Mouse (Mus musculus) neural tube, embryonic 11.5 days (tissue): ENCODE results near the gene Vax2. TPM values are rescaled to one million over a fixed set of nuclear protein-coding genes. Genes with fewer than 3 reads are reported as not detected.

Experiments
- ATAC-seq: fragments of 200-750 bp; cut with Nextera tagmentation; 2 replicates; pipeline ENCODE4 v1.8.0; 2017; ENCODE audit warnings: moderate number of reproducible peaks, mild to moderate bottlenecking, moderate TSS enrichment, moderate library complexity; ENCODE audit not compliant: insufficient read depth, low FRiP score, low TSS enrichment
- DNase-seq: peaks from one replicate; pipeline ENCODE4 v3.0.0-alpha.2; 2015; ENCODE audit warnings: low spot score
- H3K27ac ChIP-seq: fragments of 300-500 bp; sonication (generic); 2 replicates; pipeline ENCODE4 v1.5.1; 2014; ENCODE audit warnings: low read depth, mild to moderate bottlenecking, low read length
- H3K27me3 ChIP-seq: fragments of 300-500 bp; sonication (generic); 2 replicates; pipeline ENCODE4 v1.6.1; 2014; ENCODE audit warnings: mild to moderate bottlenecking, low read length, mixed read lengths; ENCODE audit not compliant: control insufficient read depth, insufficient read depth
- H3K36me3 ChIP-seq: fragments of 300-500 bp; sonication (generic); 2 replicates; pipeline ENCODE4 v1.6.1; 2014; ENCODE audit warnings: mild to moderate bottlenecking, low read length, moderate library complexity, mixed read lengths; ENCODE audit not compliant: control insufficient read depth, insufficient read depth
- H3K4me1 ChIP-seq: fragments of 300-500 bp; sonication (generic); 2 replicates; pipeline ENCODE4 v1.6.1; 2014; ENCODE audit warnings: low read length, mixed read lengths; ENCODE audit not compliant: control insufficient read depth, insufficient read depth
- H3K4me2 ChIP-seq: fragments of 300-500 bp; sonication (generic); 2 replicates; pipeline ENCODE4 v1.6.1; 2014; ENCODE audit warnings: low read depth, mild to moderate bottlenecking, moderate library complexity
- H3K4me3 ChIP-seq: fragments of 300-500 bp; sonication (generic); 2 replicates; pipeline ENCODE4 v1.5.1; 2014; ENCODE audit warnings: low read depth, low read length
- H3K9ac ChIP-seq: fragments of 300-500 bp; sonication (generic); 2 replicates; pipeline ENCODE4 v1.6.1; 2014; ENCODE audit warnings: mild to moderate bottlenecking, low read length
- H3K9me3 ChIP-seq: fragments of 300-500 bp; sonication (generic); 2 replicates; pipeline ENCODE4 v1.6.1; 2016; ENCODE audit warnings: low read length; ENCODE audit not compliant: control insufficient read depth
- WGBS: fragments of 180-500 bp; shearing (Covaris S2); extraction: QIAGEN DNeasy Blood & Tissue Kit; methylation state at CpG from one replicate; pipeline ENCODE4 v1.1.7; 2014; 5-methylcytosine and 5-hydroxymethylcytosine counted together
- polyA plus RNA-seq: library from polyadenylated mRNA; unstranded; fragments of >200 nt; fragmentation: Nextera tagmentation; extraction: Ambion mirVana; gene quantifications from 2 replicates; pipeline ENCODE4 v1.2.1, GENCODE M21; 2014

Gene Vax2
- polyA plus RNA-seq, 1 experiment from 2014 or later = not detected

GRCm38 (mm10) chr6:83704701-83705100 lies 6.4 kb upstream of the Vax2 start:
- Histone ChIP-seq H3K9ac (no peak overlapping the region), H3K9me3 (no peaks in the 10 kb centered on the region), H3K27me3 (peaks cover 95% of the 10 kb centered on the region), H3K36me3 (no peaks in the 10 kb centered on the region), H3K4me2 (no peak overlapping the region), H3K4me3 (no peak overlapping the region), H3K4me1 (no peaks in the 10 kb centered on the region), H3K27ac (no peak overlapping the region)
- DNase-seq = no peak
- WGBS = 16% methylated on average over 5 of the region's 5 CpGs
- no peak for ATAC-seq

DNA sequence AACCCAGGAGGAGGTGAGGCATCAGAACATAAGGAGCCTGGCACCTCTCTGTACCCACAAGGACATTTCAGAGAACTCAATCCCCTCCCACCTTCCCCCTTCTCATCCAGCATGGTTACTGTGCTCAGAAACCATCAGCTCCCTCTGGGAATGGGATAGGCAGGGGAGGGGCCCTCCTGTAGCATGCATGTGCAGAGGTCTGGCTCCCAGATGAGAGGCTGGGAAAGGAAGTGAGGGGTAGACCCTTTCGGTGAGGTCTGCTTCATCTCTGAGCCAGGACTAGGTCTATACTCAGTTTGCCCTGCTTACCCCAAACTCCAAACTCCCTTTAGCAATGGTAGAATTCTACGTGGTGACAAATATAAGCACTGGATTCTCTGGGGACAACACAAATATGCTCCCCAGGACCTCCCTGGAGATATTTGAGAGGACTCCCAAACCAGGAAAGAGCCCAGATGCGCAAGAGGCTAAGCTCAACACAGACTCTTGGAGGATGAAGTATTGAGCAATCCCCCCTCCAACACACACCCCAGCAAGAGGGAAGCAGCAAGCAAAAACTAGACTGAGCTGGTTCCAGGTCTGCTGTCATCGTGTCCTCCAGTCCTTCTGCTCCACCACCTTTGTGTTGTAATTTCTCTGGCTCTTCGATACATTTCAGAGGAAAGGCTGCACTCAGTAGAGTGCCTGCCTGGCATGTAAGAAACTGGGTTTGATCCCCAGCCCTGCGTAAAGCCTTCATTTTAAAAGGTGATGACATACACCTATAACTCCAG lies 3.1 kb upstream of the Vax2 start:
- Histone ChIP-seq H3K36me3 (no peaks in the 10 kb centered on the region), H3K4me2 (no peak overlapping the region), H3K9ac (no peak overlapping the region), H3K27me3 (peaks cover 100% of the 10 kb centered on the region), H3K4me3 (no peak overlapping the region), H3K9me3 (no peaks in the 10 kb centered on the region), H3K27ac (no peak overlapping the region), H3K4me1 (peaks cover 6% of the 10 kb centered on the region; the same call in 1 of the 2 replicates)
- WGBS = 4% methylated on average over 6 of the region's 6 CpGs
- peak; percentile 8 for DNase-seq
- ATAC-seq = no peak

DNA sequence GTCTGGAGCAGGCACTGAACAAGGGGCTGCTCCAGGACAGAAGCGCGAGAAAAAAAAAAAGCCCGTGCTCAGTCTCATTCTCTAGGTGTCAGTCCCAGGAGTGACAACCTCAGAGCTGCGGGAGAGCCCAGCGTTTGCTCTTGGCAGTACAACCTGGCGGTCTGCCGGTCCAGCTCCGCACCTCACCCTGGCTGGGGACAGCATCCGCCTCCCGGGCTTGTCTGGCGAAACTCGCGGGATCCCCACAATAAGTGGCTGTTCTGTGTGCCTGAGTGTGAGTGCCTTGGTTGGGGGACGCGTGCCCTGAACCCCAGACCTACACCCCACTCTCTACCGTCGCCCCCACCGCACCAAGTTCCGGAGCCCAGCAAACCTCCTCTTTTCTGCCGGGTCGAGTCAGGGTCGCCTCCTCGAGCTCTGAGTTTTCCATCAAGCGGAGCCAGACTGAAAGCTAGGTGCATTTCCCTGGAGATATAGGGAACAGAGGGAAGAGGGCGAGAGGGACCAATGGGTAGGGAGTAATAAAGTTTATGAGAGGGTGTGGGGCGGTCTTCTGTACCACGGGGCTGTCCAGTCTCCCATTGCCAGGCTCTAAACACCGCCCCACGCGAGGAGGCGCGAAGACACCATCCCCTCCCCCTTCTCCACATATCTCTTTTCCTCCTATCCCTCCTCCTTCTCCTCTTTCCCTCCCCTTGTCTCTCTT lies 550 bp upstream of the Vax2 start:
- Histone ChIP-seq H3K4me1 (peaks cover 6% of the 10 kb centered on the region; the same call in 1 of the 2 replicates), H3K27me3 (peaks cover 100% of the 10 kb centered on the region), H3K4me3 (peak overlapping the region; percentile 37; the same call in 1 of the 2 replicates), H3K4me2 (peak overlapping the region; percentile 61), H3K36me3 (no peaks in the 10 kb centered on the region), H3K9ac (no peak overlapping the region), H3K27ac (no peak overlapping the region), H3K9me3 (no peaks in the 10 kb centered on the region)
- ATAC-seq = peak; percentile 62
- no peak for DNase-seq
- WGBS = under 1% methylated on average over 32 of the region's 32 CpGs

DNA sequence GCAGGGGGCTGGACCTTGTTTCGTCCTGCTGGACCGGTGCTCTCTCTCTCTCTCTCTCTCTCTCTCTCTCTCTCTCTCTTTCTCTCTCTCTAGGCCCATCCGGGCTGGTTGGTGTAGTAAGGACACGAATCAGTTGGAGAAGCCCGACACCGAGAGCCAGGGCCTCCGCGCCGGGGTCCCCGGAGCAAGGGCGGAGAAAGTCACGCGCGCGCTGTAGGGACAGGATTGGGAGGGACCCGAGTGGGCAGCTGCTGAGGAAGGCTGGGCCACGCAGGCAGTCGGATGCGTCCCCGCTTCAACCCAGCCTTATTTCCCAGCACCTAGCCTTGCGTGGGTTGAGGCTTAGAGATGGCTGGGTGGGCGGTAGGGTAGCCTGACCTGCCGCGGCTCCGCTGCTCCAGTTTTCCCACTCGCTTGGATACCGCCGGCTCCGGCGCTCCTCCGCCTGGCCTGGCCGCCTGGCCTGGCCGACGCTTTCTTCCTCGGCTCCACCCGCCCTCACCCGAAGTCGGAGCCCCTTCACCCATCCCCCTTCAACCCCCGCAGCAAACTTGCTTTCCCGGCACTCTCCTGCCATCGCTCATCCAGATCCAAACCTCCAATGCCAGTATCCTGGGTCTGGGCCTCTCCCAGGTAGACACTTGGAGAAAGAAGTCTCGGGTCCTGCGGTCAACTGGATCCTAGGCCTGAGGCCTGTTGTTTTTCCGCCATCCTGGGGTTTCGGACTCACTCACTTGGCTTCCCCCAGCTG lies 836 bp downstream of the Vax2 start:
- H3K27me3 ChIP-seq = peaks cover 97% of the 10 kb centered on the region
- H3K4me1 ChIP-seq = peaks cover 6% of the 10 kb centered on the region; the same call in 1 of the 2 replicates
- WGBS = 1% methylated on average over 45 of the region's 45 CpGs
- DNase-seq (peak; percentile 32), ATAC-seq (no peak)
- no peak overlapping the region for H3K9ac ChIP-seq
- no peaks in the 10 kb centered on the region for H3K9me3 ChIP-seq
- H3K4me3 ChIP-seq = peak overlapping the region; percentile 37
- H3K36me3 ChIP-seq = no peaks in the 10 kb centered on the region
- H3K4me2 ChIP-seq = peak overlapping the region; percentile 61
- no peak overlapping the region for H3K27ac ChIP-seq

DNA sequence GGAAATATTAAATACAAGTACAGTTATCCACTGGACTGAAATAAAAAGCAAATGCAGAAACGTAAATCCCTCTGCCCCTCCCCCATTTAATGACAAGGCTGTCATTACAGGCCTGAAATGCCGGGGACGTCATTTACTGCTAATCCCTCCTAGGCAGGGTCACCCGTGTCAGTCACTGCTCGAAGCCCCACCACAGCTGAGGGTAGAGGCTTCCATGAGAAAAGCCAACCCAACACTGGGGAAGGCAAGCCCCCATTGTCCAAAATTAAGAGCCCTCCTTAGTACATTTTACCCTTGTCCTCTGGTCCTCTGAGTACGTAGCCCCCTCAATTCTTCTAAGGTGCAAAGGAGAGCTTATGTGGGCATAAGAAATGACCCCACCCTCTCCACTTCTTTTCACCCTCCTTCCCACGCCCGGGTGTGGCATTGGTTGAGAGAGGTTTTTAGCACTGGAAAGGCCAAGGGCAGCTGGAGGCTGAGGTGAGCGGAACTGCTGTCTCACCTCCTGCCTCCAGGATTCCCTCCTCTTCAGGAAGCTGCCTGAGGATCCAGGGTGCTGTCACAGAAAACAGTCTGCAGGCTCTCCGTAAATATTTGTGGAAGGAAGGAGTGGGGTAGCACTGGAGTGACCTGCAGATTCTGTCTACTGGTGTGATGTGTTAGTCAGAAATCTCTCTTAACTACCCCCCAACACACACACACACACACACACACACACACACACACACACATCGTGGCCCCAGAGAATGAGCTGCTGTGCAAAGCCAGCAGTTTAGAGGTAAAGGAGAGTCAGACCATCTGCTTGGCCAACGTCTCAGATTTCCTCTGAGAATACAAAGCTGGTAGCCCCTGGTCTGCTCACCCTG lies 2.4 kb downstream of the Vax2 start:
- Histone ChIP-seq H3K4me2 (no peak overlapping the region), H3K4me1 (peaks cover 6% of the 10 kb centered on the region; the same call in 1 of the 2 replicates), H3K36me3 (no peaks in the 10 kb centered on the region), H3K27me3 (peaks cover 97% of the 10 kb centered on the region), H3K4me3 (no peak overlapping the region), H3K27ac (no peak overlapping the region), H3K9me3 (no peaks in the 10 kb centered on the region), H3K9ac (no peak overlapping the region)
- under 1% methylated on average over 12 of the region's 12 CpGs for WGBS
- DNase-seq = peak; percentile 19
- ATAC-seq = no peak

DNA sequence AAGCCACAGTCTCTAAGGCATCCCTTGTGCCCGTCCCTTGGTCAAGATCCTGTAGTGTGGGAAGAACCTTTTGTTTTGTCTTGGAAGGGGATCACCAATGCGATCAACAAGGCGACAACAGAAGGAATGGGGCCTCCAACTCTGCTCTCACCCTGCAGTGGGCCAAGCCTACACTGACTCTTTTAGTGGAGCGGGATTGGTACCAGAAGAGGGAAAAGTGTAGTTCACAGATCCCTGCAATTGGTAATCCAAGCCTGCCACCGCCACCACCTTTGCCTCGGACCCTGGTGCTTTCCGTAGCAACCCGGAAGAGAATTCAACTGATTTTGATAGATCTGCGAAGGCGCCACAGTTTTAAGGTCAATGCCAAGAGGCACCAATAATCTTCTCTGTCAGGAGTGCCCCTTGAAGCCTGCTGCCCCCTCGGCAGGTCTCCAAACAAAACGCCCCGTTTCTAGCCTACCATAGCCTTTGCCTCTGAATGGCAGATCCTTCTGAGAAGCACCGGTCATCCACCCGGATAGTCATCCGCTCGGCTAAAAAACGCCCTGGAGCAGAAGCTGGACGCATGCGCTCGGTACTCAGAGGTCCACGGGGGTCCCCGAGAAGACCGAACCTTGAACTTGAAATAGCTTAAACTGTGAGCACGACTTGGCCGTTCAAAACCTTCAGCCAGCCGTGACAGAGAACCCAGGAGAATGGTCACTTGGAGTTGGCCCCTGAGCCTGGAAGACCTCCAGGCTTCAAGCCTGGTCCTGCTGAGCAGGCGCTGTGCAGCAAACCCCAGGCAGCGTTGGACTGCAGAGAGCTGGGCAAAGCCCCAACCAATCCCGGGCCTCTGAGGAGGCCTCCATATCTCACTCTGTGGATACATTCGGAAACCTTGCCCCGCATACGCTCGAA lies 3.4 kb downstream of the Vax2 start:
- WGBS = 1% methylated on average over 34 of the region's 34 CpGs

DNA sequence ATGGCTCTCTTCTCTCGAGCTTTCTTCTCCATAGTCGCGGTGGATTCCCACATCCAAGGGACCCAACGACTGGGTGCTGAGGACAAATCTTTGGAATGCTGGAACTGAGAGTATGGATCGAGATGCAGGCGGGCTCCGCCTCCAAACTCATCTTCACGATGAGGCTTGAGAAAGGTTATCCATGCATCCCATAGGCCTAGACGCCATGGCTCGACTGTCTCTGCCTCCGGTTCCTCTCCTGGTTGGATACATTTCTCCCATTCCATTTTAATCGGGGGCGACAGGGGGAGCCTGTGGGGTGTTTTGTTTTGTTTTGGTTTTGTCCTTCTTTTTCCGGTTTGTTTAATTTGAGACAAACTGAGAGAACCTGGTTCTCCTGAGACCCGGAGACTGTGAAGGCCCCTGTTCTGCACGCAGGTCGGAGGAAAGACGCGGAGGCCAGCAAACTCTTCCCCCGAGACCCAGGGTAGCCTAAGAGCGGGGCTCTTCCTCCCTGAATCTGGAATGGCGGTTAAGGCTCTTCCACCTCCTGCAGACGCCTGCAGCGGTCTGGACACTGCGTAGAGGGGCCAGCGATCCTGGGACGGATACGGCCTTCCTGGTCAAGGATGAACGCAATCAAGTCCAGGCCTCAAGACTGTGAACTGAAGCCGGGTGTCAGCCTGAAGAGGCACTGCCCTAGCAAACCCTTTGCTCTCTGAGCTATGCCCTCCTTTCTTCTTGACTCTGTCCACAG lies 4.6 kb downstream of the Vax2 start:
- Histone ChIP-seq H3K4me1 (peaks cover 6% of the 10 kb centered on the region; the same call in 1 of the 2 replicates), H3K9me3 (no peaks in the 10 kb centered on the region), H3K27me3 (peaks cover 96% of the 10 kb centered on the region), H3K9ac (no peak overlapping the region), H3K36me3 (no peaks in the 10 kb centered on the region), H3K4me3 (no peak overlapping the region), H3K27ac (no peak overlapping the region), H3K4me2 (no peak overlapping the region)
- ATAC-seq (no peak), DNase-seq (peak; percentile 54)
- WGBS = under 1% methylated on average over 30 of the region's 30 CpGs

More for the DNA sequence above, 3.4 kb downstream of the Vax2 start:
- Histone ChIP-seq H3K4me3 (no peak overlapping the region), H3K27me3 (peaks cover 96% of the 10 kb centered on the region), H3K4me1 (peaks cover 6% of the 10 kb centered on the region; the same call in 1 of the 2 replicates), H3K27ac (no peak overlapping the region), H3K36me3 (no peaks in the 10 kb centered on the region), H3K9ac (no peak overlapping the region), H3K9me3 (no peaks in the 10 kb centered on the region), H3K4me2 (no peak overlapping the region)
- ATAC-seq (no peak), DNase-seq (peak; percentile 54)
